Mouse (Mus musculus): ENCODE results near the gene Agbl1. TPM values are rescaled to one million over a fixed set of nuclear protein-coding genes. Genes with fewer than 3 reads are reported as not detected.

The Agbl1 gene
- total RNA-seq, 1 experiment: not detected

DNA sequence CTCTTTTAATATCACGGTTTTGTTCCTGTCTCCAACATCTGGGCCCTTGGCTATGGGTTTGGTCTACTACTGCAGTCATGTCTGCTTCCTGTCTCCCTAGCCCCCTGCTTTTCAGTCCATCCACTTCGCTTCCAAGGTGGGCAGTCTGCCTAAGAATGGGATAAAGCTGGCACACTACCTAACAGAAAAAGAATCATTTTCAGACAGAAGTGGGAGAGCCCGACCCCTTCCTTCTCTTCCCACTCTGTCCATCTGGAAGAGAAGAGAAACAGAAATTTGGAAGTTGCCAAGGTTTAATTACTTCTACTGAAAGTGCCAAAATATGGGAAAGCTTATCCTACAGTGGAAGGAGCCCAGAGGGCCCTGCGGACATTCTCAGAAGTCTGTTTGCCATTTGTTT lies 561.6 kb downstream of the Agbl1 start:
- TF ChIP-seq ZC3H11A (IDR thresholded peaks at IDR 0.05; ENCODE audit: borderline replicate concordance, low read depth, low read length) (no peak), CHD2 (IDR thresholded peaks at IDR 0.05; ENCODE audit: low read depth, low read length) (no peak), HCFC1 (IDR thresholded peaks at IDR 0.05; ENCODE audit: borderline replicate concordance, insufficient read depth, low read length) (no peak), MAFK (IDR thresholded peaks at IDR 0.05; ENCODE audit: insufficient read depth, low read depth, low read length) (no peak), ZNF384 (IDR thresholded peaks at IDR 0.05; ENCODE audit: low read depth, low read length) (no peak)
- no peak overlapping the region for H3K4me3 ChIP-seq (ENCODE audit: insufficient read depth in 1 of 2, low read depth in 1 of 2, low read length in 2 of 2, poor library complexity in 1 of 2, severe bottlenecking in 1 of 2)
- no peak for DNase-seq (ENCODE audit: low read depth, low spot score)
- no peak overlapping the region for H3K27ac ChIP-seq (ENCODE audit: insufficient read depth, low read depth, low read length, poor library complexity, severe bottlenecking)
- H3K9ac ChIP-seq (ENCODE audit: insufficient read depth, low read depth, low read length, poor library complexity, severe bottlenecking): no peak overlapping the region
- no peaks in the 10 kb centered on the region for H3K4me1 ChIP-seq (ENCODE audit: control insufficient read depth in 2 of 2, insufficient read depth in 2 of 2, low read length in 2 of 2, poor library complexity in 1 of 2)
- no peaks in the 10 kb centered on the region for H3K36me3 ChIP-seq (ENCODE audit: control insufficient read depth, insufficient read depth, low read length, poor library complexity, severe bottlenecking)
- in situ Hi-C loops (cut with MboI; ENCODE audit: low sequenced_read_pairs in 2 of 2, unreplicated experiment in 2 of 2): no loop called here
- no peaks in the 10 kb centered on the region for H3K9me3 ChIP-seq (ENCODE audit: control insufficient read depth, insufficient read depth, low read depth, low read length)

- H3K27ac ChIP-seq (ENCODE audit: insufficient read depth, low read depth, low read length, poor library complexity, severe bottlenecking): no peak overlapping the region
- no peak overlapping the region for H3K9ac ChIP-seq (ENCODE audit: insufficient read depth, low read depth, low read length, poor library complexity, severe bottlenecking)
- H3K36me3 ChIP-seq (ENCODE audit: control insufficient read depth, insufficient read depth, low read length, poor library complexity, severe bottlenecking): no peaks in the 10 kb centered on the region
- no peak for DNase-seq (ENCODE audit: low read depth, low spot score)
- H3K9me3 ChIP-seq (ENCODE audit: control insufficient read depth, insufficient read depth, low read depth, low read length): no peaks in the 10 kb centered on the region
- in situ Hi-C loops (cut with MboI; ENCODE audit: low sequenced_read_pairs in 2 of 2, unreplicated experiment in 2 of 2): no loop called here
- TF ChIP-seq MAFK (IDR thresholded peaks at IDR 0.05; ENCODE audit: insufficient read depth, low read depth, low read length): no peak
- no peak for TF ChIP-seq CHD2 (IDR thresholded peaks at IDR 0.05; ENCODE audit: low read depth, low read length)
- no peak for TF ChIP-seq HCFC1 (IDR thresholded peaks at IDR 0.05; ENCODE audit: borderline replicate concordance, insufficient read depth, low read length)
- no peak for TF ChIP-seq ZNF384 (IDR thresholded peaks at IDR 0.05; ENCODE audit: low read depth, low read length)
- TF ChIP-seq ZC3H11A (IDR thresholded peaks at IDR 0.05; ENCODE audit: borderline replicate concordance, low read depth, low read length): no peak
- no peak overlapping the region for H3K4me3 ChIP-seq (ENCODE audit: insufficient read depth in 1 of 2, low read depth in 1 of 2, low read length in 2 of 2, poor library complexity in 1 of 2, severe bottlenecking in 1 of 2)
- H3K4me1 ChIP-seq (ENCODE audit: control insufficient read depth in 2 of 2, insufficient read depth in 2 of 2, low read length in 2 of 2, poor library complexity in 1 of 2): no peaks in the 10 kb centered on the region
Observed at GRCm38 (mm10) chr7:76810003-76810402, 580.3 kb downstream of the Agbl1 start.

DNA sequence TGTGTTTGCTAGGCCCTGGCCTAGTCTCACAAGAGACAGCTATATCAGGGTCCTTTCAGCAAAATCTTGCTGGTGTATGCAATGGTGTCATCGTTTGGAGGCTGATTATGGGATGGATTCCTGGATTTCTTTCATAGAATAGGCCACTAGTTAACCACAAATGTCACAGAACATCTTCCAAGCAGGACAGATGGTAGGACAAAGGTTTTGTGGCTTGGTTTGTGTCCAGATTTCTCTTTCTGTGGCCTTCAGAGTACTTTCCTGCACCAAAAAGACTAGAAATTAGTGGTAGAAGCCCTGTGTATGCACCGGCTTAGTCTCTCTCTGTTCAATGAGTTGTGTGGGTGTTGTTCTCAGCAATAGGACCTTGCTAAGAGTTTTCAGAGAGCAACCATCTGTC lies 590.9 kb downstream of the Agbl1 start:
- Histone ChIP-seq H3K27ac (ENCODE audit: insufficient read depth, low read depth, low read length, poor library complexity, severe bottlenecking) (no peak overlapping the region), H3K36me3 (ENCODE audit: control insufficient read depth, insufficient read depth, low read length, poor library complexity, severe bottlenecking) (no peaks in the 10 kb centered on the region), H3K4me1 (ENCODE audit: control insufficient read depth in 2 of 2, insufficient read depth in 2 of 2, low read length in 2 of 2, poor library complexity in 1 of 2) (no peaks in the 10 kb centered on the region), H3K4me3 (ENCODE audit: insufficient read depth in 1 of 2, low read depth in 1 of 2, low read length in 2 of 2, poor library complexity in 1 of 2, severe bottlenecking in 1 of 2) (no peak overlapping the region), H3K9me3 (ENCODE audit: control insufficient read depth, insufficient read depth, low read depth, low read length) (no peaks in the 10 kb centered on the region), H3K9ac (ENCODE audit: insufficient read depth, low read depth, low read length, poor library complexity, severe bottlenecking) (no peak overlapping the region)
- TF ChIP-seq HCFC1 (IDR thresholded peaks at IDR 0.05; ENCODE audit: borderline replicate concordance, insufficient read depth, low read length) (no peak), CHD2 (IDR thresholded peaks at IDR 0.05; ENCODE audit: low read depth, low read length) (no peak), ZC3H11A (IDR thresholded peaks at IDR 0.05; ENCODE audit: borderline replicate concordance, low read depth, low read length) (no peak), ZNF384 (IDR thresholded peaks at IDR 0.05; ENCODE audit: low read depth, low read length) (no peak)
- DNase-seq (ENCODE audit: low read depth, low spot score): no peak
- in situ Hi-C loops (cut with MboI; ENCODE audit: low sequenced_read_pairs in 2 of 2, unreplicated experiment in 2 of 2): no loop called here

DNA sequence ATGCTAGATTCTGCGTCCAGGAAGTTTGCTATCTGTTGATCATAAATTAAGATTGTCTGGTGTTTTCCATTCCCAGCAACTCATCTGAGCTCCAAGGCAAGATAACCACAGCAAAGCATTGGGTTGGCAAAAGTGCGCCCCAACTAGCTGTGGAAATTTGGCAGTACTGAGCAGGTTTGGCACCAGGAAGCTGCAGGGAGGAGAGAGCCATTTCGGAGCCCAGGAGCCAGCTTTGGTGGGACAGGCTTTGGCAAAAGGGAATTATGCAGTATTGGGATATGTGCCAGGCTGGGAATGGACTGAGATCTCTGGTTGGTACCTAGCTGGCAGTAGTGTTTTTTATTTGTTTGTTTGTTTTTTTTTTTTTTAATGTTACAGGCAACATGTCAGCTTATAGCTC lies 612.5 kb downstream of the Agbl1 start:
- Histone ChIP-seq H3K4me3 (ENCODE audit: insufficient read depth in 1 of 2, low read depth in 1 of 2, low read length in 2 of 2, poor library complexity in 1 of 2, severe bottlenecking in 1 of 2) (no peak overlapping the region), H3K4me1 (ENCODE audit: control insufficient read depth in 2 of 2, insufficient read depth in 2 of 2, low read length in 2 of 2, poor library complexity in 1 of 2) (no peaks in the 10 kb centered on the region), H3K9ac (ENCODE audit: insufficient read depth, low read depth, low read length, poor library complexity, severe bottlenecking) (no peak overlapping the region), H3K9me3 (ENCODE audit: control insufficient read depth, insufficient read depth, low read depth, low read length) (no peaks in the 10 kb centered on the region), H3K36me3 (ENCODE audit: control insufficient read depth, insufficient read depth, low read length, poor library complexity, severe bottlenecking) (no peaks in the 10 kb centered on the region), H3K27ac (ENCODE audit: insufficient read depth, low read depth, low read length, poor library complexity, severe bottlenecking) (no peak overlapping the region)
- in situ Hi-C loops (cut with MboI; ENCODE audit: low sequenced_read_pairs in 2 of 2, unreplicated experiment in 2 of 2): no loop called here
- no peak for TF ChIP-seq CHD2 (IDR thresholded peaks at IDR 0.05; ENCODE audit: low read depth, low read length)
- TF ChIP-seq HCFC1 (IDR thresholded peaks at IDR 0.05; ENCODE audit: borderline replicate concordance, insufficient read depth, low read length): no peak
- no peak for TF ChIP-seq ZNF384 (IDR thresholded peaks at IDR 0.05; ENCODE audit: low read depth, low read length)
- no peak for TF ChIP-seq MAFK (IDR thresholded peaks at IDR 0.05; ENCODE audit: insufficient read depth, low read depth, low read length)
- no peak for TF ChIP-seq ZC3H11A (IDR thresholded peaks at IDR 0.05; ENCODE audit: borderline replicate concordance, low read depth, low read length)
- DNase-seq (ENCODE audit: low read depth, low spot score): no peak

Measured in ES-E14 (cell line).